Mouse (Mus musculus): Measurements from ENCODE around the gene Tnfaip2.

DNA sequence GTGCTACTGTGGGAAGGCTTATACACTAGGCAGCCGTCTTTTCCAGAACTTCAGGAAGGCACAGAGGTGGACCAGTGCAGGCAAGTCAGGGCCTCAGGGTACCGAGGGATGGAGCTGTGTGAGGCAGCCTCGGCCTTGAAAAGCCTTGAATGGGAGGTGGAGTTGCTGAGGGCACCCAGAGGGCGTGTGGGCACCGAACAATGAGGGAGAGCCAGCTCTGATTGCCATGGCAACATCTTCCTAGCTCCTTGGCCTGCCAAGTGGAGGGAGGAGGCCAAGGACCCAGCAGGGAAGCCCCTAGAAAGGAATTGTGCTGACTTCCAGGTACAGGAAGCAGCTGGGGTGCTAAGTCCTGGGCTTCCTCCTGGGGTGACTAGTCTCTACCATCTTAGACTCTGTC lies 32.7 kb upstream of the Tnfaip2 start:
- no peak for TF ChIP-seq CTCF (IDR thresholded peaks at IDR 0.05; ENCODE audit: extremely low read depth, insufficient read depth, insufficient read length, insufficient replicate concordance)
- TF ChIP-seq POLR2A (IDR thresholded peaks at IDR 0.05; ENCODE audit: low read depth, low read length) = no peak

Data from spleen, adult 2 months (tissue).